Mouse (Mus musculus) limb, embryonic 14.5 days (tissue): ENCODE data around the gene Jkamp. TPM values are rescaled to one million over a fixed set of nuclear protein-coding genes. Genes with fewer than 3 reads are reported as not detected.
A peak's percentile ranks its signal among the peaks of the same experiment; 100 is the strongest.
"Not testable (repeated sequence)": the region's sequence is repeated elsewhere in the genome, so short reads cannot be mapped to it uniquely, and the experiment has no call there.

ENCODE experiments used
- ATAC-seq: fragments of 200-750 bp; cut with Nextera tagmentation; 2 replicates; pipeline ENCODE4 v1.8.0; 2017; ENCODE audit warnings: low read depth, moderate number of reproducible peaks, moderate TSS enrichment; ENCODE audit not compliant: low FRiP score
- DNase-seq: peaks from one replicate; pipeline ENCODE4 v3.0.0-alpha.2; 2015; ENCODE audit warnings: low spot score
- H3K27ac ChIP-seq: fragments of 300-500 bp; sonication (generic); replicated peaks from 2 replicates; pipeline ENCODE4 v1.5.1; 2014; ENCODE audit warnings: low read depth, mild to moderate bottlenecking, low read length, moderate library complexity, mixed read lengths
- H3K27me3 ChIP-seq: fragments of 300-500 bp; sonication (generic); 2 replicates; pipeline ENCODE4 v1.6.1; 2014; ENCODE audit warnings: low read length, mixed read lengths; ENCODE audit not compliant: control insufficient read depth, insufficient read depth
- H3K36me3 ChIP-seq: fragments of 300-500 bp; sonication (generic); 2 replicates; pipeline ENCODE4 v1.6.1; 2014; ENCODE audit warnings: mild to moderate bottlenecking, low read length, moderate library complexity, mixed read lengths; ENCODE audit not compliant: control insufficient read depth, insufficient read depth
- H3K4me1 ChIP-seq: fragments of 300-500 bp; sonication (generic); 2 replicates; pipeline ENCODE4 v1.6.1; 2014; ENCODE audit warnings: antibody characterized with exemption, low read length, mixed read lengths; ENCODE audit not compliant: control insufficient read depth, insufficient read depth
- H3K4me2 ChIP-seq: fragments of 300-500 bp; sonication (generic); replicated peaks from 2 replicates; pipeline ENCODE4 v1.6.1; 2014; ENCODE audit warnings: low read depth, mild to moderate bottlenecking, low read length, moderate library complexity; ENCODE audit not compliant: severe bottlenecking
- H3K4me3 ChIP-seq: fragments of 300-500 bp; sonication (generic); replicated peaks from 2 replicates; pipeline ENCODE4 v1.5.1; 2014; ENCODE audit warnings: low read length
- H3K9ac ChIP-seq: fragments of 300-500 bp; sonication (generic); 2 replicates; pipeline ENCODE4 v1.6.1; 2014; ENCODE audit warnings: mild to moderate bottlenecking, low read depth, low read length, moderate library complexity; ENCODE audit not compliant: severe bottlenecking
- H3K9me3 ChIP-seq: fragments of 300-500 bp; sonication (generic); 2 replicates; pipeline ENCODE4 v1.6.1; 2016; ENCODE audit warnings: low read length; ENCODE audit not compliant: control insufficient read depth
- POLR2A ChIP-seq: fragments of 200-500 bp; IDR thresholded peaks from 2 replicates; pipeline ENCODE4 v1.8.0; 2012; ENCODE audit warnings: inconsistent platforms, mild to moderate bottlenecking, moderate library complexity, borderline replicate concordance; ENCODE audit not compliant: insufficient read depth, insufficient read length; ENCODE audit errors: extremely low read depth
- WGBS: fragments of 180-500 bp; shearing (Covaris S2); extraction: QIAGEN DNeasy Blood & Tissue Kit; methylation state at CpG from one replicate; pipeline ENCODE4 v1.1.7; 2014; 5-methylcytosine and 5-hydroxymethylcytosine counted together
- polyA plus RNA-seq, 2 experiments: library from polyadenylated mRNA; depleted of rRNA in 1 of 2; stranded (reverse) in 1 of 2; unstranded in 1 of 2; fragments of >200 nt; fragmentation: Nextera tagmentation in 1 of 2; extraction: Ambion mirVana in 1 of 2; gene quantifications; 2 replicates each; pipeline versions ENCODE4 v1.2.1 to v1.2.3; 2012 to 2014

Gene Jkamp
- polyA plus RNA-seq, 2 experiments: 63.3 to 67.3 TPM

DNA sequence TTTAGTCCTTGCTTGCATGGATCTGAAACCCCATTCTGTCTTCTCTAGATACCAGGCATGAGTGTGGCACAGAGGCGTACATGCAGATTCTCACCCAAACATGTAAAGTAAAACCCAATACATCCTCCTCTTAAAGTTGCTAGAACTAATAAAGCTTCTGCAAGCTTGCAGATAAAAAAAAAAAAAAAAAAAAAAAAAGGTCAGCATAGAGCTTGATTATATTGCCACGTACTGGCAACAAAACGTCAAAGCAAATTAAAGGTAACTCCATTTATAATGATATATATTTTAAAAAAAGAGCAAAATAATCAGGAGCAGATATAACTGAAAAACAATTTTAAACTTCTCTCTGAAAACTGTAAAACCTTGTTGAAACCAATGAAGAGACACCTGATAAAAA is 44.2 kb upstream of the Jkamp start:
- Histone ChIP-seq H3K4me1 (no peaks in the 10 kb centered on the region), H3K27me3 (no peaks in the 10 kb centered on the region), H3K4me2 (no peak overlapping the region), H3K9me3 (peaks cover 4% of the 10 kb centered on the region; the same call in 1 of the 2 replicates), H3K4me3 (no peak overlapping the region), H3K27ac (no peak overlapping the region), H3K36me3 (no peaks in the 10 kb centered on the region), H3K9ac (no peak overlapping the region)
- no peak for ATAC-seq
- WGBS: 89% methylated on average over 3 of the region's 3 CpGs
- DNase-seq: no peak
- no peak for TF ChIP-seq POLR2A

- WGBS: 3% methylated on average over 2 of the region's 2 CpGs
- H3K4me1 ChIP-seq: no peaks in the 10 kb centered on the region
- no peak overlapping the region for H3K27ac ChIP-seq
- no peaks in the 10 kb centered on the region for H3K9me3 ChIP-seq
- H3K27me3 ChIP-seq: no peaks in the 10 kb centered on the region
- H3K4me3 ChIP-seq: no peak overlapping the region
- H3K4me2 ChIP-seq: no peak overlapping the region
- no peak for TF ChIP-seq POLR2A
- H3K9ac ChIP-seq: no peak overlapping the region
- DNase-seq: peak; percentile 57
- H3K36me3 ChIP-seq: no peaks in the 10 kb centered on the region
- ATAC-seq: peak; percentile 23; the same call in 1 of the 2 replicates
Observed at GRCm38 (mm10) chr12:72047513-72047912, 37.9 kb upstream of the Jkamp start.

GRCm38 (mm10) chr12:72050156-72050555 is 35.2 kb upstream of the Jkamp start:
- H3K4me1 ChIP-seq, H3K9me3 ChIP-seq, H3K36me3 ChIP-seq, H3K4me3 ChIP-seq, H3K27me3 ChIP-seq, H3K27ac ChIP-seq, DNase-seq, H3K4me2 ChIP-seq, H3K9ac ChIP-seq, ATAC-seq: not testable (repeated sequence)
- WGBS: 94% methylated on average over 5 of the region's 5 CpGs

- WGBS: 78% methylated on average over 4 of the region's 4 CpGs
- no peak overlapping the region for H3K4me3 ChIP-seq
- no peak overlapping the region for H3K27ac ChIP-seq
- H3K9me3 ChIP-seq: no peaks in the 10 kb centered on the region
- DNase-seq (no peak), ATAC-seq (no peak)
- H3K9ac ChIP-seq: no peak overlapping the region
- no peaks in the 10 kb centered on the region for H3K36me3 ChIP-seq
- no peak overlapping the region for H3K4me2 ChIP-seq
- H3K27me3 ChIP-seq: no peaks in the 10 kb centered on the region
- TF ChIP-seq POLR2A: no peak
- no peaks in the 10 kb centered on the region for H3K4me1 ChIP-seq
Observed at GRCm38 (mm10) chr12:72050821-72051220, 34.6 kb upstream of the Jkamp start.

DNA sequence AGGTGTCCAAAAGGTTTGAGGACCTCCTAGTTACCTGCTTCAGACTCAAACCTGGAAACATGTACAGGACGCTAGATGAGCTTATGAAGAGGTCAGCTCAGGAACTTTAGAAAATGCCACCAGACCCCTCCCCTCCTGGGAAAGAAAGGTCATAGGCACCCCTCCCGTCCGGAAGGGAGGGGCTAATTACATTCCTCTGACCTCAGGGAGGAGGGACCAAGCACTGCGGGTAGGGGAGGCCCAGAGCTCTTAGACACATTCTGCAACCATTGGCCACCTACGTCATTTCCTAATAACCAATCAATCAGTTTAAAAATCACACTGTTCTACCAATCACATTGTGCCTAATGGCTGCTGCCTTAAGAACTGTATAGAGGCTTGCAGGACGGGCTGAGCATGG is 32.8 kb upstream of the Jkamp start:
- Histone ChIP-seq H3K27ac (no peak overlapping the region), H3K27me3 (no peaks in the 10 kb centered on the region), H3K36me3 (no peaks in the 10 kb centered on the region), H3K4me2 (no peak overlapping the region), H3K9me3 (no peaks in the 10 kb centered on the region), H3K4me3 (no peak overlapping the region), H3K4me1 (no peaks in the 10 kb centered on the region), H3K9ac (no peak overlapping the region)
- whole genome bisulfite sequencing: 70% methylated on average over 6 of the region's 6 CpGs
- ATAC-seq: no peak
- no peak for TF ChIP-seq POLR2A
- DNase-seq: no peak

DNA sequence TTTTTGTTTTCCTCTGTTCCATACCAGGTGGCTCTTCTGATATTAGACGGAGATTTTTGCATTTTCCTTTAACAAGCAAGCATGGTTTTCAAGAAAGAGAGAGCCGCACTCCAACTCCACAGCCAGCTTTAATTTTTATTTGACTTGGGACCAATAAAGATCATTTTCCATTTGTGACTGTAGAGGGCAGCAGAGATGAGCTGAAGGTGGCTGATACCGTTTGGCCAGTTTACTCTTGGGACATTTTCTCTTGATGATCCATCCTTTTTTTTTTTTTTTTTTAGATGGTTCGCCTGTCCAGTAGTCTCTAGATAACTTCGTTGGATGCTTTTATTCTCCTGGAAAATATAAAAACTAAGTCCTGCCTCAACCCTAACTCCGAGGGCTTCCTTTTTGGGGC is 32.1 kb upstream of the Jkamp start:
- WGBS: 34% methylated on average over 6 of the region's 6 CpGs
- Histone ChIP-seq H3K27ac (no peak overlapping the region), H3K4me1 (no peaks in the 10 kb centered on the region), H3K27me3 (no peaks in the 10 kb centered on the region), H3K36me3 (no peaks in the 10 kb centered on the region), H3K4me2 (no peak overlapping the region), H3K4me3 (no peak overlapping the region), H3K9me3 (no peaks in the 10 kb centered on the region), H3K9ac (no peak overlapping the region)
- ATAC-seq: no peak
- TF ChIP-seq POLR2A: no peak
- DNase-seq: peak; percentile 31
